Mouse (Mus musculus) heart, embryonic 16.5 days (tissue): ENCODE results near the gene Tnnt2. TPM values are rescaled to one million over a fixed set of nuclear protein-coding genes. Genes with fewer than 3 reads are reported as not detected.

ENCODE experiments used
- ATAC-seq: fragments of 200-750 bp; cut with Nextera tagmentation; replicated peaks from 2 replicates; pipeline ENCODE4 v1.8.0; 2017; ENCODE audit warnings: moderate number of reproducible peaks; ENCODE audit not compliant: insufficient read depth, low FRiP score; ENCODE audit errors: extremely low read depth
- H3K27ac ChIP-seq: fragments of 300-500 bp; sonication (generic); 2 replicates; pipeline ENCODE4 v1.5.1; 2014; ENCODE audit warnings: mild to moderate bottlenecking, low read length, control low read depth, moderate library complexity
- H3K27me3 ChIP-seq: fragments of 300-500 bp; sonication (generic); 2 replicates; pipeline ENCODE4 v1.6.1; 2014; ENCODE audit warnings: low read length, mixed read lengths; ENCODE audit not compliant: control insufficient read depth, insufficient read depth
- H3K36me3 ChIP-seq: fragments of 300-500 bp; sonication (generic); 2 replicates; pipeline ENCODE4 v1.6.1; 2014; ENCODE audit not compliant: control insufficient read depth, insufficient read depth
- H3K4me1 ChIP-seq: fragments of 300-500 bp; sonication (generic); 2 replicates; pipeline ENCODE4 v1.6.1; 2014; ENCODE audit warnings: low read length, mixed read lengths; ENCODE audit not compliant: control insufficient read depth, insufficient read depth
- H3K4me2 ChIP-seq: fragments of 300-500 bp; sonication (generic); 2 replicates; pipeline ENCODE4 v1.6.1; 2014; ENCODE audit warnings: low read depth, mild to moderate bottlenecking, control low read depth, low read length
- H3K4me3 ChIP-seq: fragments of 300-500 bp; sonication (generic); 2 replicates; pipeline ENCODE4 v1.5.1; 2014; ENCODE audit warnings: mild to moderate bottlenecking, control low read depth, low read length
- H3K9ac ChIP-seq: fragments of 300-500 bp; sonication (generic); 2 replicates; pipeline ENCODE4 v1.6.1; 2014; ENCODE audit warnings: low read length, control low read depth
- H3K9me3 ChIP-seq: fragments of 300-500 bp; sonication (generic); replicated peaks from 2 replicates; pipeline ENCODE4 v1.6.1; 2016; ENCODE audit warnings: low read length; ENCODE audit not compliant: control insufficient read depth
- WGBS: fragments of 180-500 bp; shearing (Covaris S2); extraction: QIAGEN DNeasy Blood & Tissue Kit; methylation state at CpG from one replicate; pipeline ENCODE4 v1.1.7; 2014; 5-methylcytosine and 5-hydroxymethylcytosine counted together
- polyA plus RNA-seq: library from polyadenylated mRNA; unstranded; fragments of >200 nt; fragmentation: Nextera tagmentation; extraction: Ambion mirVana; gene quantifications from 2 replicates; pipeline ENCODE4 v1.2.1, GENCODE M21; 2015

The Tnnt2 gene
- polyA plus RNA-seq, 1 experiment from 2014 or later = 10,628 TPM

- WGBS = 32% methylated on average over 6 of the region's 6 CpGs
- Histone ChIP-seq H3K4me2 (no peak overlapping the region), H3K4me3 (no peak overlapping the region), H3K27me3 (no peaks in the 10 kb centered on the region), H3K27ac (peak overlapping the region; percentile 36), H3K4me1 (peaks cover 79% of the 10 kb centered on the region), H3K36me3 (peaks cover 53% of the 10 kb centered on the region), H3K9ac (no peak overlapping the region; the same call in 1 of the 2 replicates), H3K9me3 (no peaks in the 10 kb centered on the region)
- no peak for ATAC-seq
Observed at GRCm38 (mm10) chr1:135847139-135847562, 11.0 kb downstream of the Tnnt2 start.

GRCm38 (mm10) chr1:135847611-135848351, 11.6 kb downstream of the Tnnt2 start:
- ATAC-seq = 0 out of 2 replicates have a peak, but pooled peaks have one; percentile 8
- Histone ChIP-seq H3K27me3 (no peaks in the 10 kb centered on the region), H3K36me3 (peaks cover 53% of the 10 kb centered on the region), H3K27ac (peak overlapping the region; percentile 36), H3K4me2 (no peak overlapping the region), H3K4me3 (no peak overlapping the region), H3K4me1 (peaks cover 80% of the 10 kb centered on the region), H3K9me3 (no peaks in the 10 kb centered on the region), H3K9ac (no peak overlapping the region)
- 56% methylated on average over 17 of the region's 17 CpGs for WGBS

GRCm38 (mm10) chr1:135850722-135851512, 14.8 kb downstream of the Tnnt2 start:
- Histone ChIP-seq H3K4me1 (peaks cover 61% of the 10 kb centered on the region), H3K27ac (peak overlapping the region; percentile 48), H3K27me3 (no peaks in the 10 kb centered on the region), H3K9ac (no peak overlapping the region), H3K9me3 (no peaks in the 10 kb centered on the region), H3K4me3 (no peak overlapping the region), H3K4me2 (no peak overlapping the region), H3K36me3 (peaks cover 52% of the 10 kb centered on the region)
- 58% methylated on average over 12 of the region's 12 CpGs for WGBS
- ATAC-seq = no peak

DNA sequence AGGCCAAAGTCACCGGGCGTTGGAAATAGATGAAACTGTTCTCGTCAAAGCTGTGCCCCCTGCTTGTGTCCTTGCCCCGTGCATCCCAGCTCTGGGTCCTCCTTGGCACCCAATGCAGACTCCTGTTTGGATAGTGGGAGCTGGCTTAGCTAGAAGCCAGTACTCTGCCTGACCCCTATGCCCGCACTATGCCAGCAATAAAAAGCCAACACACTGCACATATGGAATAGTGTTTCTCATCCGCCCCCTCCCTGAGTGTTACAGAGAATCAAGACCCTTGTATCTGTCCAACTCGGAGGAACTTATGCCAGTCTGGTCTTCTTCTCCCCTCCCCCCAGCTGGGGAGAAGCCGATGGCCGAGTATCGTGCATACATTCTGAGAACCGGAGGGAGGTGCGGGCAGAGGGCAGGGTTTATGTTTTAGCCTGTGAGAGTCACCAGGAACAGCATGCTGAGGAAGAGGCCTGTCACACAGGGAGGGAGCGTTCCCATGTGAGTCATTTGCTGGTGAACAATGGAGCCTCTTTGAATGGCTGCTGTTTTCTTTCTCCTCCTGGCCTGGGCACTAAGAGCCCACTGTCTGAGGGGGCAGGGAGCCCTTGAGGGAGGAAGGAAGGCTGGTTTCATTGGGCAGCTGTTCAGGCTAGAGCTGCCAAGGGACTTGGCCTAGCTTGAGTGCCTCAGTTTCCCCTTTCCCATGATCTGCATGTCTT, 16.0 kb downstream of the Tnnt2 start:
- H3K4me1 ChIP-seq = peaks cover 49% of the 10 kb centered on the region
- H3K36me3 ChIP-seq = peaks cover 45% of the 10 kb centered on the region
- ATAC-seq = no peak
- 54% methylated on average over 13 of the region's 13 CpGs for WGBS
- H3K4me2 ChIP-seq = no peak overlapping the region
- no peaks in the 10 kb centered on the region for H3K9me3 ChIP-seq
- H3K4me3 ChIP-seq = no peak overlapping the region
- peak overlapping the region; percentile 48 for H3K27ac ChIP-seq
- no peaks in the 10 kb centered on the region for H3K27me3 ChIP-seq
- H3K9ac ChIP-seq = no peak overlapping the region

DNA sequence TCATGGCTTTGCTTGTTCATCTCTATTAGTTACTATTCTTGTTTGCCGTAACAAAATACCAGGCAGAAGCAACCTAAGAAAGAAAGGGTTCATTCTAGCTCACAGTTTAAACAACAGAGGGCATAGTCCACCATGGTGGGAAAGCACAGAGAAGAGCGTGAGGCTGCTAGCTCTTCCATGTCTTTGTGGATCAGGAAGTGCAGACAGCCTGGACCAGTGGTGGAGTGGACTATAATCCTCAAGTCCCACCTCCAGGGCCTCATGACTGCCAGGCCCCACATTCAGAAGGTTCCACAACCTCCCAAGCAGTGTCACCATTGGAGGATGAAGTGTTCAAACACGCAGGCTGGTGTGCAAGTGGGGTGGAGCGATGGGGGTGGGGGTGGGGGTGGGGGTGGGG, 17.0 kb downstream of the Tnnt2 start:
- Histone ChIP-seq H3K27me3 (no peaks in the 10 kb centered on the region), H3K27ac (peak overlapping the region; percentile 48), H3K4me3 (no peak overlapping the region), H3K4me1 (peaks cover 40% of the 10 kb centered on the region), H3K9me3 (no peaks in the 10 kb centered on the region), H3K36me3 (peaks cover 40% of the 10 kb centered on the region), H3K4me2 (no peak overlapping the region), H3K9ac (no peak overlapping the region)
- no peak for ATAC-seq
- 67% methylated on average over 4 of the region's 4 CpGs for WGBS

- Histone ChIP-seq H3K4me2 (no peak overlapping the region), H3K9me3 (no peaks in the 10 kb centered on the region), H3K27ac (peak overlapping the region; percentile 60; the same call in 1 of the 2 replicates), H3K9ac (no peak overlapping the region), H3K4me1 (peaks cover 30% of the 10 kb centered on the region), H3K36me3 (peaks cover 29% of the 10 kb centered on the region), H3K4me3 (no peak overlapping the region), H3K27me3 (no peaks in the 10 kb centered on the region)
- ATAC-seq = peak; percentile 7
- WGBS = 63% methylated on average over 6 of the region's 6 CpGs
Observed at GRCm38 (mm10) chr1:135854591-135855343, 18.6 kb downstream of the Tnnt2 start.

DNA sequence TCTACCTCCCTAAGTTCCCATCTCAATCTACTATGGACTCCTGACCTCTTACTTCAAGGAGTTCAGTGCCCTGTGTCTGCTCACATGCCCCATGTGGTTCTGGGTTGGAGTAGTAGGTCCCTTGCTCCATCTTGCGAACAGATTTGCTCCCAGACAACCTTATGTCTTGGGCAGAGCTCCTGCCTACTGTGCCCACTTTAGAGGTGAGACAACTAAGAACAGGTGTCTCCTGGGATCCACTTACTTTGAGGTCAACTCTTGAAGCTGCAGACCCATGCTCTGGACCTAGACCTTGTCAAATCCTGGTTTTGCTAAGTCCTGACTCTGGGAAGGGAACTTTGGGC, 19.2 kb downstream of the Tnnt2 start:
- no peak overlapping the region for H3K4me2 ChIP-seq
- H3K27me3 ChIP-seq = no peaks in the 10 kb centered on the region
- H3K4me1 ChIP-seq = peaks cover 27% of the 10 kb centered on the region
- no peaks in the 10 kb centered on the region for H3K9me3 ChIP-seq
- H3K4me3 ChIP-seq = no peak overlapping the region
- H3K36me3 ChIP-seq = peaks cover 25% of the 10 kb centered on the region
- H3K9ac ChIP-seq = no peak overlapping the region
- WGBS = 76% methylated on average over 1 of the region's 1 CpGs
- H3K27ac ChIP-seq = peak overlapping the region; percentile 60; the same call in 1 of the 2 replicates
- ATAC-seq = no peak

- H3K4me2 ChIP-seq = no peak overlapping the region
- peaks cover 17% of the 10 kb centered on the region for H3K36me3 ChIP-seq
- no peaks in the 10 kb centered on the region for H3K27me3 ChIP-seq
- H3K9ac ChIP-seq = no peak overlapping the region
- 45% methylated on average over 4 of the region's 4 CpGs for WGBS
- no peaks in the 10 kb centered on the region for H3K9me3 ChIP-seq
- peaks cover 21% of the 10 kb centered on the region for H3K4me1 ChIP-seq
- 0 out of 2 replicates have a peak, but pooled peaks have one; percentile 3 for ATAC-seq
- peak overlapping the region; percentile 60 for H3K27ac ChIP-seq
- H3K4me3 ChIP-seq = no peak overlapping the region
Observed at GRCm38 (mm10) chr1:135856070-135856469, 19.9 kb downstream of the Tnnt2 start.
